Mouse (Mus musculus): ENCODE data around the gene Troap. TPM values are rescaled to one million over a fixed set of nuclear protein-coding genes. Genes with fewer than 3 reads are reported as not detected.

Gene Troap
- polyA plus RNA-seq, 1 experiment from 2014 or later: 50.2 TPM

- H3K27ac ChIP-seq (replicated peaks): no peak overlapping the region
- peaks cover 60% of the 10 kb centered on the region for H3K36me3 ChIP-seq
- H3K27me3 ChIP-seq (ENCODE audit: low read depth, poor library complexity, severe bottlenecking): peaks cover 60% of the 10 kb centered on the region
- peaks cover 28% of the 10 kb centered on the region for H3K4me1 ChIP-seq
- WGBS: 94% methylated on average over 16 of the region's 16 CpGs
- H3K4me3 ChIP-seq: no peak overlapping the region
- no peaks in the 10 kb centered on the region for H3K9me3 ChIP-seq (replicated peaks)
- no peak for DNase-seq (ENCODE audit: low spot score)
Observed at GRCm38 (mm10) chr15:99082840-99083239, 8.5 kb downstream of the Troap start.

- Histone ChIP-seq H3K27me3 (ENCODE audit: low read depth, poor library complexity, severe bottlenecking) (peaks cover 64% of the 10 kb centered on the region), H3K27ac (replicated peaks) (no peak overlapping the region), H3K4me1 (peaks cover 28% of the 10 kb centered on the region), H3K9me3 (replicated peaks) (no peaks in the 10 kb centered on the region), H3K36me3 (peaks cover 56% of the 10 kb centered on the region), H3K4me3 (peak overlapping the region; percentile 4; the same call in 1 of the 2 replicates)
- WGBS: 74% methylated on average over 9 of the region's 9 CpGs
- no peak for DNase-seq (ENCODE audit: low spot score)
Observed at GRCm38 (mm10) chr15:99083258-99083657, 8.9 kb downstream of the Troap start.

GRCm38 (mm10) chr15:99083867-99084557 is 9.6 kb downstream of the Troap start:
- Histone ChIP-seq H3K36me3 (peaks cover 48% of the 10 kb centered on the region), H3K27ac (replicated peaks) (no peak overlapping the region), H3K4me3 (peak overlapping the region; percentile 26; the same call in 1 of the 2 replicates)

GRCm38 (mm10) chr15:99084618-99085017 is 10.2 kb downstream of the Troap start:
- no peaks in the 10 kb centered on the region for H3K9me3 ChIP-seq (replicated peaks)
- H3K27ac ChIP-seq (replicated peaks): no peak overlapping the region
- peaks cover 37% of the 10 kb centered on the region for H3K4me1 ChIP-seq
- peak overlapping the region; percentile 26; the same call in 1 of the 2 replicates for H3K4me3 ChIP-seq
- WGBS: 7% methylated on average over 19 of the region's 19 CpGs
- peaks cover 42% of the 10 kb centered on the region for H3K36me3 ChIP-seq
- no peak for DNase-seq (ENCODE audit: low spot score)
- peaks cover 78% of the 10 kb centered on the region for H3K27me3 ChIP-seq (ENCODE audit: low read depth, poor library complexity, severe bottlenecking)

More at GRCm38 (mm10) chr15:99083867-99084557, 9.6 kb downstream of the Troap start:
- DNase-seq (ENCODE audit: low spot score): no peak
- peaks cover 31% of the 10 kb centered on the region for H3K4me1 ChIP-seq
- WGBS: 6% methylated on average over 11 of the region's 11 CpGs
- H3K27me3 ChIP-seq (ENCODE audit: low read depth, poor library complexity, severe bottlenecking): peaks cover 72% of the 10 kb centered on the region
- no peaks in the 10 kb centered on the region for H3K9me3 ChIP-seq (replicated peaks)

- WGBS: 69% methylated on average over 4 of the region's 4 CpGs
- no peak overlapping the region for H3K27ac ChIP-seq (replicated peaks)
- H3K4me1 ChIP-seq: peaks cover 51% of the 10 kb centered on the region
- peaks cover 28% of the 10 kb centered on the region for H3K36me3 ChIP-seq
- no peak overlapping the region for H3K4me3 ChIP-seq
- peaks cover 92% of the 10 kb centered on the region for H3K27me3 ChIP-seq (ENCODE audit: low read depth, poor library complexity, severe bottlenecking)
- H3K9me3 ChIP-seq (replicated peaks): no peaks in the 10 kb centered on the region
- no peak for DNase-seq (ENCODE audit: low spot score)
Observed at GRCm38 (mm10) chr15:99085997-99086396, 11.6 kb downstream of the Troap start.

- peaks cover 52% of the 10 kb centered on the region for H3K4me1 ChIP-seq
- no peak for DNase-seq (ENCODE audit: low spot score)
- H3K9me3 ChIP-seq (replicated peaks): no peaks in the 10 kb centered on the region
- H3K27ac ChIP-seq (replicated peaks): no peak within 1 kb of the TSS; the same call in 1 of the 2 replicates
- peak within 1 kb of the TSS; percentile 47 for H3K4me3 ChIP-seq
- peaks cover 14% of the 10 kb centered on the region for H3K36me3 ChIP-seq
- H3K27me3 ChIP-seq (ENCODE audit: low read depth, poor library complexity, severe bottlenecking): peaks cover 100% of the 10 kb centered on the region
- WGBS: 8% methylated on average over 60 of the region's 60 CpGs
Observed at GRCm38 (mm10) chr15:99087253-99088075, 13.1 kb downstream of the Troap start, which contains the start of gene C1ql4. Gene C1ql4, minus strand, starts transcription at chr15:99087817.

GRCm38 (mm10) chr15:99088292-99088691 is 13.9 kb downstream of the Troap start:
- peak; percentile 86 for DNase-seq (ENCODE audit: low spot score)
- H3K4me3 ChIP-seq: peak overlapping the region; percentile 47
- 1% methylated on average over 27 of the region's 27 CpGs for WGBS
- peaks cover 6% of the 10 kb centered on the region for H3K36me3 ChIP-seq
- H3K27ac ChIP-seq (replicated peaks): no peak overlapping the region; the same call in 1 of the 2 replicates
- H3K27me3 ChIP-seq (ENCODE audit: low read depth, poor library complexity, severe bottlenecking): peaks cover 100% of the 10 kb centered on the region
- H3K9me3 ChIP-seq (replicated peaks): no peaks in the 10 kb centered on the region
- H3K4me1 ChIP-seq: peaks cover 60% of the 10 kb centered on the region

GRCm38 (mm10) chr15:99089069-99089468 is 14.7 kb downstream of the Troap start:
- Histone ChIP-seq H3K27ac (replicated peaks) (no peak overlapping the region), H3K4me1 (peaks cover 63% of the 10 kb centered on the region), H3K4me3 (peak overlapping the region; percentile 47), H3K9me3 (replicated peaks) (no peaks in the 10 kb centered on the region), H3K36me3 (no peaks in the 10 kb centered on the region), H3K27me3 (ENCODE audit: low read depth, poor library complexity, severe bottlenecking) (peaks cover 100% of the 10 kb centered on the region)
- WGBS: 9% methylated on average over 14 of the region's 14 CpGs
- no peak for DNase-seq (ENCODE audit: low spot score)

- Histone ChIP-seq H3K9me3 (replicated peaks) (no peaks in the 10 kb centered on the region), H3K4me1 (peaks cover 83% of the 10 kb centered on the region), H3K27ac (replicated peaks) (peak within 1 kb of the TSS; percentile 81), H3K27me3 (ENCODE audit: low read depth, poor library complexity, severe bottlenecking) (peaks cover 99% of the 10 kb centered on the region), H3K36me3 (no peaks in the 10 kb centered on the region), H3K4me3 (peak within 1 kb of the TSS; percentile 61)
- no peak for DNase-seq (ENCODE audit: low spot score)
- WGBS: 10% methylated on average over 8 of the region's 8 CpGs
Observed at GRCm38 (mm10) chr15:99092870-99093269, 18.5 kb downstream of the Troap start, which contains the start of gene Dnajc22. Gene Dnajc22, plus strand, starts transcription at chr15:99093170.

- under 1% methylated on average over 55 of the region's 56 CpGs for WGBS
- peak; percentile 78 for DNase-seq (ENCODE audit: low spot score)
- Histone ChIP-seq H3K9me3 (replicated peaks) (no peaks in the 10 kb centered on the region), H3K27me3 (ENCODE audit: low read depth, poor library complexity, severe bottlenecking) (peaks cover 99% of the 10 kb centered on the region), H3K4me1 (peaks cover 83% of the 10 kb centered on the region), H3K4me3 (peak overlapping the region; percentile 61), H3K36me3 (no peaks in the 10 kb centered on the region), H3K27ac (replicated peaks) (peak overlapping the region; percentile 81)
Observed at GRCm38 (mm10) chr15:99093291-99094258, 19.2 kb downstream of the Troap start.

- H3K27ac ChIP-seq (replicated peaks): 0 out of 2 replicates have a peak overlapping the region, but pooled peaks have one; percentile 13
- 1% methylated on average over 27 of the region's 27 CpGs for WGBS
- peak; percentile 42 for DNase-seq (ENCODE audit: low spot score)
- H3K4me1 ChIP-seq: peaks cover 81% of the 10 kb centered on the region
- H3K27me3 ChIP-seq (ENCODE audit: low read depth, poor library complexity, severe bottlenecking): peaks cover 99% of the 10 kb centered on the region
- H3K9me3 ChIP-seq (replicated peaks): no peaks in the 10 kb centered on the region
- H3K4me3 ChIP-seq: peak overlapping the region; percentile 35
- H3K36me3 ChIP-seq: no peaks in the 10 kb centered on the region
Observed at GRCm38 (mm10) chr15:99094631-99095270, 20.4 kb downstream of the Troap start.

Measured in midbrain, embryonic 10.5 days (tissue).